Mouse (Mus musculus): ENCODE results near the gene Abca8a.

- TF ChIP-seq GATA1 (IDR thresholded peaks at IDR 0.05; ENCODE audit: borderline replicate concordance, low read length) (no peak), FLI1 (IDR thresholded peaks at IDR 0.05; ENCODE audit: low read length) (no peak)
Measured at GRCm38 (mm10) chr11:110010836-110011546, 84.8 kb downstream of the Abca8a start.

Data from megakaryocyte, embryonic 14.5 days (primary cell).